Mouse (Mus musculus) intestine, postnatal 0 days (tissue): ENCODE results near the gene Serpinb5. TPM values are rescaled to one million over a fixed set of nuclear protein-coding genes. Genes with fewer than 3 reads are reported as not detected.
A peak's percentile ranks its signal among the peaks of the same experiment; 100 is the strongest.
"Not testable (repeated sequence)": the region's sequence is repeated elsewhere in the genome, so short reads cannot be mapped to it uniquely, and the experiment has no call there.

Experiments used
- ATAC-seq: fragments of 200-750 bp; cut with Nextera tagmentation; 2 replicates; pipeline ENCODE4 v1.8.0; 2017; ENCODE audit warnings: mild to moderate bottlenecking, moderate TSS enrichment, moderate library complexity
- H3K27ac ChIP-seq: fragments of 300-500 bp; sonication (generic); 2 replicates; pipeline ENCODE4 v1.5.1; 2014; ENCODE audit warnings: mild to moderate bottlenecking, low read depth, low read length, moderate library complexity
- H3K27me3 ChIP-seq: fragments of 300-500 bp; sonication (generic); replicated peaks from 2 replicates; pipeline ENCODE4 v1.6.1; 2014; ENCODE audit warnings: low read length, mixed read lengths; ENCODE audit not compliant: control insufficient read depth, insufficient read depth
- H3K36me3 ChIP-seq: fragments of 300-500 bp; sonication (generic); 2 replicates; pipeline ENCODE4 v1.6.1; 2014; ENCODE audit warnings: mild to moderate bottlenecking, moderate library complexity; ENCODE audit not compliant: control insufficient read depth, insufficient read depth
- H3K4me1 ChIP-seq: fragments of 300-500 bp; sonication (generic); replicated peaks from 2 replicates; pipeline ENCODE4 v1.6.1; 2014; ENCODE audit warnings: antibody characterized with exemption, low read length, mixed read lengths; ENCODE audit not compliant: control insufficient read depth, insufficient read depth
- H3K4me2 ChIP-seq: fragments of 300-500 bp; sonication (generic); replicated peaks from 2 replicates; pipeline ENCODE4 v1.6.1; 2014; ENCODE audit warnings: low read depth, mild to moderate bottlenecking, moderate library complexity
- H3K4me3 ChIP-seq: fragments of 300-500 bp; sonication (generic); 2 replicates; pipeline ENCODE4 v1.5.1; 2014; ENCODE audit warnings: low read depth, low read length
- H3K9ac ChIP-seq: fragments of 300-500 bp; sonication (generic); 2 replicates; pipeline ENCODE4 v1.6.1; 2014; ENCODE audit warnings: mild to moderate bottlenecking, low read depth, low read length
- H3K9me3 ChIP-seq: fragments of 300-500 bp; sonication (generic); 2 replicates; pipeline ENCODE4 v1.6.1; 2016; ENCODE audit warnings: mixed run types; ENCODE audit not compliant: control insufficient read depth
- CTCF ChIP-seq: sonication (generic); IDR thresholded peaks from 2 replicates; pipeline ENCODE4 v1.5.1; 2016; ENCODE audit warnings: low read depth, mild to moderate bottlenecking, control low read depth, antibody characterized with exemption, moderate library complexity
- WGBS: fragments of 180-500 bp; shearing (Covaris S2); extraction: QIAGEN DNeasy Blood & Tissue Kit; methylation state at CpG from one replicate; pipeline ENCODE4 v1.1.7; 2014; 5-methylcytosine and 5-hydroxymethylcytosine counted together
- polyA plus RNA-seq: library from polyadenylated mRNA; unstranded; fragments of >200 nt; fragmentation: Nextera tagmentation; extraction: Ambion mirVana; gene quantifications from 2 replicates; pipeline ENCODE4 v1.2.1, GENCODE M21; 2015

Serpinb5 gene
- polyA plus RNA-seq, 1 experiment from 2014 or later, result 0.38 TPM

DNA sequence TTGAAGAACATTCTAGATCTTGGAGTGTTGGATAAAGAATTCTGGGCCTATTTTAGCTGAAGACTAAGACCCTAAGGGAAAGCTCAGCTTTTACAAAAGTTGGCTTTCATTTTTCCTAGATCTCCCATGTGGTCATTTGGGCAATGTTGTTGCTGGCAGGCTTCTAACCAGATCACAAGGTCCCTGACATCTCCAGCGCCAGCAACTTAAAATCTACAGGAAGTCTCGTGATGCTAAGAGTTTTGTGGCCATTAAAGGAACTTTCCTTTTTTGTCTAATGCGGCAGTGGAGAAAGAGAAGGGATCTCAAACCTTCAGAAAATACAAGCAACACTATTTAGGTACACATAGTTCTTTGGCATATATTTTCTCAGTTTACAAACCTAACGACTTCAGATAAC is 21.8 kb downstream of the Serpinb5 start:
- no peak overlapping the region for H3K27ac ChIP-seq
- TF ChIP-seq CTCF, result no peak
- no peaks in the 10 kb centered on the region for H3K9me3 ChIP-seq
- H3K9ac ChIP-seq, result no peak overlapping the region
- H3K4me3 ChIP-seq, result no peak overlapping the region
- H3K4me1 ChIP-seq, result no peaks in the 10 kb centered on the region
- no peak for ATAC-seq
- 76% methylated on average over 4 of the region's 4 CpGs for WGBS
- no peaks in the 10 kb centered on the region for H3K36me3 ChIP-seq
- no peak overlapping the region for H3K4me2 ChIP-seq
- H3K27me3 ChIP-seq, result no peaks in the 10 kb centered on the region

DNA sequence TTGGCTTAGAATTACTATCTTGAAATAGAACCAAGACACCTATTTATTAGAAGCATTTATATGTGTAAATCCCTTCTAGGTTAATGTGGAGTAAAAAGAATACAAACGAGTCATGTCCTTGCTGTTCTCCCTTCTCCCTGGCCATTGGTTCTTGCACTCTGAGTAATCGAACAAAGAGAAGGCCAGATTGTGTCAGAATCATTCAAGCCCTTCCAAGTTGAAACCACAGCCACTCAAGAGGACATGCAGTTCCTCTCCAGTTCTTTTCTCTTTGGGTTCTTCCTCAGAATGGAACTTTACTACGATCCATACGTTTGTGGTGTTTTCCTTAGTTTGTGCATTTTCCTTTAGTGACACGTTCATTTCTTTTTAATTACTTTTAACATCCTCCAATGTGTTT is 22.4 kb downstream of the Serpinb5 start:
- Histone ChIP-seq H3K9me3 (no peaks in the 10 kb centered on the region), H3K27me3 (no peaks in the 10 kb centered on the region), H3K27ac (no peak overlapping the region), H3K4me1 (no peaks in the 10 kb centered on the region), H3K4me2 (no peak overlapping the region), H3K9ac (no peak overlapping the region), H3K36me3 (no peaks in the 10 kb centered on the region), H3K4me3 (no peak overlapping the region)
- 67% methylated on average over 5 of the region's 5 CpGs for WGBS
- ATAC-seq, result no peak
- TF ChIP-seq CTCF, result no peak

DNA sequence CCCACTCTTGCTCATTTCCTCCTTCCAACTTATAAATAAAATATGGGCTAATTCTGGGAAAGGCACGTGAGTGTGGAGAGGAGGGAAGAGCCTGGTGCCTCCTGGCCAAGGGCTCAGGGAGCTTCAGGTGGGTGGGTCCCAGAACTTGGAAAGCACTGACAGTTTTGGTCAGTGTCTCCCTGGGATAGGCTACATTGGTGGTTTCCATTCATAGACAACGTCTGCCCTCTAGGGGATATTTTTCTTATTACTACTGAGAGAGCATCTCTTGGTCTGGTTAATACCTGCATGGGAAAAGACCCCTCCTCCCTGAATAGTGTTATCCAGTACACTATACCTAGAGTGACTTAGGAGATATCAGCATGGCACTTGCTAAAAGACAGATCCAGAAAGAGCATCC is 22.8 kb downstream of the Serpinb5 start:
- Histone ChIP-seq H3K27me3 (no peaks in the 10 kb centered on the region), H3K9me3 (no peaks in the 10 kb centered on the region), H3K27ac (no peak overlapping the region), H3K9ac (no peak overlapping the region), H3K4me3 (no peak overlapping the region), H3K4me1 (no peaks in the 10 kb centered on the region), H3K4me2 (no peak overlapping the region), H3K36me3 (no peaks in the 10 kb centered on the region)
- peak; percentile 69 for TF ChIP-seq CTCF
- no peak for ATAC-seq
- 7% methylated on average over 2 of the region's 2 CpGs for WGBS

DNA sequence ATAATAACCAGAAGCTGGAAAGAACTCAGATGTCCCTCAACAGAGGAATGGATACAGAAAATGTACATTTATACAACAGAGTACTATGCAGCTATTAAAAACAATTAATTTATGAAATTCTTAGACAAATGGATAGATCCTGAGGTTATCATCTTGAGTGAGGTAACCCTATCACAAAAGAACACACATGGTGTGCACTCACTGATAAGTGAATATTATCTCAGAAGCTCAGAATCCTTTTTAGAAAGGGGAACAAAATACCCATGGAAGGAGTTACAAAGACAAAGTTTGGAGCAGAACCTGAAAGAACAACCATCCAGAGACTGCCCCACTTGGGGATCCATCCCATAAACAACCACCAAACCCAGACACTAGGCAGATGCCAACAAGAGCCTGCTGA is 34.2 kb downstream of the Serpinb5 start:
- not testable (repeated sequence) for H3K9ac ChIP-seq, ATAC-seq, H3K4me2 ChIP-seq, H3K36me3 ChIP-seq, H3K27ac ChIP-seq, H3K4me1 ChIP-seq, H3K4me3 ChIP-seq, H3K9me3 ChIP-seq, H3K27me3 ChIP-seq

DNA sequence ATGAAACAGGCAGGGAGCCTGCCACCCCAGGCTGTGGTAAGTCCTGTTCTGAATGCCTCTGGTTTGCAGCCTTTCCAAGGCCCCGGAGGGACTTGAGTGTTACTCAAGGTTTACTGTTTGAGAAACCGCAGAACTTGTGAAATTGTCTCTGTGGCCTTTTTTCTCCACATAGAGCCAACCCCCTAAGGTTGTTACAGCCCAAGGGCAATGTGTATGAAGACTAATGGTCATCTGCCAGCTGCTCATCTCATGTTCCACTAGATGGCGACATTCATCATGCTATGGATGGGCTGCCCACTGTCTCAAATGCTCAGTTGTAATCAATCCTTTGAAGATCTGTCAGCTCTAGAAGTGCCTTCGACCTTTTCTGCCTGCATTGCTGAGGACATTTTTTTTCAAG is 40.4 kb downstream of the Serpinb5 start:
- H3K27ac ChIP-seq, result no peak overlapping the region
- H3K36me3 ChIP-seq, result no peaks in the 10 kb centered on the region
- no peaks in the 10 kb centered on the region for H3K4me1 ChIP-seq
- no peak overlapping the region for H3K4me3 ChIP-seq
- no peak overlapping the region for H3K4me2 ChIP-seq
- H3K9me3 ChIP-seq, result no peaks in the 10 kb centered on the region
- no peak overlapping the region for H3K9ac ChIP-seq
- peak; percentile 73 for TF ChIP-seq CTCF
- WGBS, result 31% methylated on average over 4 of the region's 4 CpGs
- no peak for ATAC-seq
- no peaks in the 10 kb centered on the region for H3K27me3 ChIP-seq

DNA sequence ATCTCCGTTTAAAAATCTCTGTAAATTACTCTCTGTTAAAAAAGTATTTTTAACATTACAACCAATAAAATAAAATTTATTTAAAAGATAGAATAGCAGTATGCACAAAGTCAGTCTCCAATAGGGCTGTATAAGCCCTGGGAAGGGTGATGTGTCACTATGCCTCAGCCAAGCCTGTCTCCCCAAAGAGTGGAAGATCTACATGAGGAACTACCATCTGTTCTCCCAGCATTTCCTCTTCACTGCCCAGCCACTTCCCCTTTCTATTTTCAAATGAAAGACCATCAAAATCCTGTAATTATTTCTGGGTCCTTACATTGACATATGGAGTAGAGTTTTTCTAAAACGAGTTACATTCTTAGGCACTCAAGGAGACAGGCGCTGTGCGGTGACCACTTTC is 71.0 kb downstream of the Serpinb5 start:
- 79% methylated on average over 4 of the region's 4 CpGs for WGBS
- no peak overlapping the region for H3K4me2 ChIP-seq
- H3K9ac ChIP-seq, result no peak overlapping the region
- H3K27me3 ChIP-seq, result no peaks in the 10 kb centered on the region
- no peaks in the 10 kb centered on the region for H3K36me3 ChIP-seq
- TF ChIP-seq CTCF, result no peak
- ATAC-seq, result no peak
- no peaks in the 10 kb centered on the region for H3K4me1 ChIP-seq
- no peak overlapping the region for H3K4me3 ChIP-seq
- H3K27ac ChIP-seq, result no peak overlapping the region
- no peaks in the 10 kb centered on the region for H3K9me3 ChIP-seq

Other genes with a start within 250 kb of the Serpinb5 start
- gene Bcl2, start 146.9 kb upstream of the Serpinb5 start, polyA plus RNA-seq, result 3.4 and 3.9 TPM in 2 replicates
- gene Kdsr, start 101.4 kb upstream of the Serpinb5 start, polyA plus RNA-seq, result 10.8 and 11.3 TPM in 2 replicates
- gene Vps4b, start 64.4 kb upstream of the Serpinb5 start, polyA plus RNA-seq, result 60.9 and 61.1 TPM in 2 replicates
- not detected in 2 replicates for gene Serpinb12, start 73.3 kb downstream of the Serpinb5 start, polyA plus RNA-seq
- gene Serpinb13, start 119.8 kb downstream of the Serpinb5 start, polyA plus RNA-seq, result not detected in 2 replicates
- gene Serpinb3a, start 191.1 kb downstream of the Serpinb5 start, polyA plus RNA-seq, result not detected in 2 replicates
- not detected in 2 replicates for gene Serpinb3d, start 222.3 kb downstream of the Serpinb5 start, polyA plus RNA-seq